In genomic region chr6:72329019-72329418, GRCm38 (mm10) we compare ENCODE assay signal across 27 mouse cellular contexts. TPM values are rescaled to one million over a fixed set of nuclear protein-coding genes. Genes with fewer than 3 reads are reported as not detected.
A peak's percentile ranks its signal among the peaks of the same experiment; 100 is the strongest.
DNase-seq lines count a peak whose midpoint lies in the region; ATAC-seq lines count a peak whose summit lies in the region.
"Had no signal": no experiment of that assay in that cellular context is flagged by ENCODE, and none has a peak within 500 bp of the region (broad histone marks: within the 10 kb centered on the region; RNA-seq: fewer than 3 reads in every experiment).

No protein-coding gene starts in this region.

- WGBS in midbrain, embryonic 11.5 days = 92% methylated on average over 5 of the region's 5 CpGs
- 94% methylated on average over 5 of the region's 5 CpGs for WGBS in midbrain, embryonic 14.5 days
- WGBS in hindbrain, embryonic 10.5 days = 95% methylated on average over 5 of the region's 5 CpGs

- H3K27me3 ChIP-seq in midbrain, embryonic 11.5 days (ENCODE audit: control insufficient read depth, insufficient read depth, low read length) = no peaks in the 10 kb centered on the region
- H3K27me3 ChIP-seq in midbrain, embryonic 14.5 days (ENCODE audit: control insufficient read depth, insufficient read depth, low read length) = no peaks in the 10 kb centered on the region
- no peaks in the 10 kb centered on the region for H3K27me3 ChIP-seq in hindbrain, embryonic 10.5 days (ENCODE audit: insufficient read depth, poor library complexity, severe bottlenecking)
- H3K27me3 ChIP-seq: embryonic facial prominence, embryonic 13.5 days; embryonic facial prominence, embryonic 15.5 days; forebrain, embryonic 12.5 days had no signal

- no peak overlapping the region for H3K4me2 ChIP-seq in midbrain, embryonic 11.5 days
- H3K4me2 ChIP-seq in midbrain, embryonic 14.5 days (ENCODE audit: low read length) = no peak overlapping the region
- H3K4me2 ChIP-seq: embryonic facial prominence, embryonic 13.5 days; embryonic facial prominence, embryonic 15.5 days; forebrain, embryonic 12.5 days had no signal

- no peaks in the 10 kb centered on the region for H3K4me1 ChIP-seq in midbrain, embryonic 11.5 days (ENCODE audit: control insufficient read depth, insufficient read depth, low read length)
- no peaks in the 10 kb centered on the region for H3K4me1 ChIP-seq in midbrain, embryonic 14.5 days (ENCODE audit: control insufficient read depth, insufficient read depth, low read length)
- no peaks in the 10 kb centered on the region for H3K4me1 ChIP-seq in hindbrain, embryonic 10.5 days (replicated peaks)
- H3K4me1 ChIP-seq: embryonic facial prominence, embryonic 13.5 days; embryonic facial prominence, embryonic 15.5 days; forebrain, embryonic 10.5 days; forebrain, embryonic 12.5 days had no signal

- peaks cover 14% of the 10 kb centered on the region; the same call in 1 of the 2 replicates for H3K36me3 ChIP-seq in midbrain, embryonic 11.5 days (ENCODE audit: control insufficient read depth, insufficient read depth, low read length)
- H3K36me3 ChIP-seq in midbrain, embryonic 14.5 days (ENCODE audit: control insufficient read depth, insufficient read depth, low read length) = peaks cover 78% of the 10 kb centered on the region
- H3K36me3 ChIP-seq in hindbrain, embryonic 10.5 days = peaks cover 100% of the 10 kb centered on the region

- no peaks in the 10 kb centered on the region for H3K9me3 ChIP-seq in midbrain, embryonic 11.5 days (ENCODE audit: control insufficient read depth, low read length)
- H3K9me3 ChIP-seq in midbrain, embryonic 14.5 days (ENCODE audit: control insufficient read depth, low read length) = no peaks in the 10 kb centered on the region
- no peaks in the 10 kb centered on the region for H3K9me3 ChIP-seq in hindbrain, embryonic 10.5 days
- H3K9me3 ChIP-seq: embryonic facial prominence, embryonic 13.5 days; embryonic facial prominence, embryonic 15.5 days; forebrain, embryonic 10.5 days; forebrain, embryonic 12.5 days had no signal

- peak; percentile 6 for DNase-seq in midbrain, embryonic 11.5 days (ENCODE audit: low spot score, missing footprints)
- no peak for DNase-seq in midbrain, embryonic 14.5 days
- DNase-seq in hindbrain, embryonic 10.5 days (ENCODE audit: low spot score) = no peak
- DNase-seq in cerebellum, postnatal 10 days = no peak
- DNase-seq: adrenal gland, adult 2 months; adrenal gland, postnatal 10 days; adrenal gland, postnatal 25 days; cerebellum, adult 11 months; cerebellum, adult 18-20 months; cerebellum, adult 8-10 months; cerebellum, adult 9-11 months; cerebellum, postnatal 25 days; embryo, embryonic 11 days had no signal

- H3K27ac ChIP-seq in midbrain, embryonic 11.5 days (ENCODE audit: low read depth, low read length) = no peak overlapping the region
- no peak overlapping the region for H3K27ac ChIP-seq in midbrain, embryonic 14.5 days (replicated peaks; ENCODE audit: low read depth, low read length)
- H3K27ac ChIP-seq in hindbrain, embryonic 10.5 days = no peak overlapping the region
- H3K27ac ChIP-seq: embryonic facial prominence, embryonic 13.5 days; embryonic facial prominence, embryonic 15.5 days; forebrain, embryonic 10.5 days; forebrain, embryonic 12.5 days had no signal

- ATAC-seq in midbrain, embryonic 11.5 days (ENCODE audit: low FRiP score) = no peak
- ATAC-seq in midbrain, embryonic 14.5 days (ENCODE audit: low FRiP score, low TSS enrichment) = no peak
- peak; percentile 82 for ATAC-seq in granulocyte monocyte progenitor cell, adult 5-6 weeks (replicated peaks; ENCODE audit: poor library complexity, severe bottlenecking)
- ATAC-seq in megakaryocyte progenitor cell, adult 5-6 weeks (replicated peaks; ENCODE audit: poor library complexity) = peak; percentile 33
- ATAC-seq: forebrain, embryonic 14.5 days; forebrain, embryonic 16.5 days had no signal

- H3K4me3 ChIP-seq in midbrain, embryonic 11.5 days (ENCODE audit: low read depth, low read length) = no peak overlapping the region
- H3K4me3 ChIP-seq in midbrain, embryonic 14.5 days (replicated peaks; ENCODE audit: low read depth, low read length) = no peak overlapping the region
- no peak overlapping the region for H3K4me3 ChIP-seq in hindbrain, embryonic 10.5 days
- H3K4me3 ChIP-seq: embryonic facial prominence, embryonic 13.5 days; embryonic facial prominence, embryonic 15.5 days; erythroblast, embryonic 14.5 days; forebrain, embryonic 10.5 days; forebrain, embryonic 12.5 days had no signal

- H3K9ac ChIP-seq in midbrain, embryonic 11.5 days (ENCODE audit: low read length) = no peak overlapping the region
- H3K9ac ChIP-seq in midbrain, embryonic 14.5 days (replicated peaks; ENCODE audit: low read length) = no peak overlapping the region
- H3K9ac ChIP-seq: embryonic facial prominence, embryonic 13.5 days; embryonic facial prominence, embryonic 15.5 days; forebrain, embryonic 12.5 days had no signal

RNA-seq across cellular contexts. Expression of gene Usp39, which starts 16.0 kb away (rescaled TPM):
- polyA plus RNA-seq in midbrain, embryonic 11.5 days (2014; fragmentation: Nextera tagmentation; extraction: Ambion mirVana) = 114 and 116 TPM in 2 replicates
- polyA plus RNA-seq in midbrain, embryonic 14.5 days (2014; fragmentation: Nextera tagmentation; extraction: Ambion mirVana) = 47.8 and 60.6 TPM in 2 replicates
- total RNA-seq in granulocyte monocyte progenitor cell, adult 5-6 weeks (2014; fragmentation: Nextera tagmentation) = 37.8 and 71.8 TPM in 2 replicates
- 104 and 123 TPM in 2 replicates for total RNA-seq in granulocyte monocyte progenitor cell, adult 5-6 weeks (2017)
- total RNA-seq in megakaryocyte progenitor cell, adult 5-6 weeks (2015) = 66.8 and 71.3 TPM in 2 replicates
- total RNA-seq in megakaryocyte progenitor cell, adult 5-6 weeks (2017) = 113 and 115 TPM in 2 replicates
- polyA plus RNA-seq in hindbrain, embryonic 10.5 days (2016; fragmentation: Nextera tagmentation; extraction: Ambion mirVana) = 79.7 and 80.3 TPM in 2 replicates

RNA-seq across cellular contexts. Expression of gene 0610030E20Rik, which starts 18.1 kb away (rescaled TPM):
- 15.6 and 16.1 TPM in 2 replicates for polyA plus RNA-seq in midbrain, embryonic 11.5 days (2014; fragmentation: Nextera tagmentation; extraction: Ambion mirVana)
- 14.6 and 16.0 TPM in 2 replicates for polyA plus RNA-seq in midbrain, embryonic 14.5 days (2014; fragmentation: Nextera tagmentation; extraction: Ambion mirVana)
- 24.9 and 34.0 TPM in 2 replicates for total RNA-seq in granulocyte monocyte progenitor cell, adult 5-6 weeks (2014; fragmentation: Nextera tagmentation)
- 17.2 and 17.6 TPM in 2 replicates for total RNA-seq in granulocyte monocyte progenitor cell, adult 5-6 weeks (2017)
- total RNA-seq in megakaryocyte progenitor cell, adult 5-6 weeks (2015) = 30.3 and 31.9 TPM in 2 replicates
- 23.0 and 24.7 TPM in 2 replicates for total RNA-seq in megakaryocyte progenitor cell, adult 5-6 weeks (2017)
- 25.5 and 27.8 TPM in 2 replicates for polyA plus RNA-seq in hindbrain, embryonic 10.5 days (2016; fragmentation: Nextera tagmentation; extraction: Ambion mirVana)

RNA-seq across cellular contexts. Expression of gene Sftpb, which starts 24.6 kb away (rescaled TPM):
- not detected in 2 replicates for polyA plus RNA-seq in midbrain, embryonic 11.5 days (2014; fragmentation: Nextera tagmentation; extraction: Ambion mirVana)
- polyA plus RNA-seq in midbrain, embryonic 14.5 days (2014; fragmentation: Nextera tagmentation; extraction: Ambion mirVana) = not detected in 2 replicates
- not detected in 2 replicates for total RNA-seq in granulocyte monocyte progenitor cell, adult 5-6 weeks (2014; fragmentation: Nextera tagmentation)
- total RNA-seq in granulocyte monocyte progenitor cell, adult 5-6 weeks (2017) = not detected in 2 replicates
- total RNA-seq in megakaryocyte progenitor cell, adult 5-6 weeks (2015) = not detected in 2 replicates
- not detected in 2 replicates for total RNA-seq in megakaryocyte progenitor cell, adult 5-6 weeks (2017)
- not detected in 2 replicates for polyA plus RNA-seq in hindbrain, embryonic 10.5 days (2016; fragmentation: Nextera tagmentation; extraction: Ambion mirVana)
- total RNA-seq: adrenal gland, adult 2 months; adrenal gland, postnatal 25 days; adrenal gland, postnatal 4 days; ES-E14; MEL had no signal
- polyA plus RNA-seq: C2C12; embryonic facial prominence, embryonic 11.5 days; embryonic facial prominence, embryonic 15.5 days; erythroblast, embryonic 14.5 days; forebrain, embryonic 10.5 days; forebrain, embryonic 12.5 days; forebrain, embryonic 14.5 days had no signal

RNA-seq across cellular contexts. Expression of gene Tmem150a, which starts 26.2 kb away (rescaled TPM):
- 6.2 and 6.5 TPM in 2 replicates for polyA plus RNA-seq in midbrain, embryonic 11.5 days (2014; fragmentation: Nextera tagmentation; extraction: Ambion mirVana)
- 9.8 and 17.1 TPM in 2 replicates for polyA plus RNA-seq in midbrain, embryonic 14.5 days (2014; fragmentation: Nextera tagmentation; extraction: Ambion mirVana)
- total RNA-seq in granulocyte monocyte progenitor cell, adult 5-6 weeks (2014; fragmentation: Nextera tagmentation) = 0.73 and 7.4 TPM in 2 replicates
- 0.09 TPM in 1 of 2 replicates, not detected in the other for total RNA-seq in granulocyte monocyte progenitor cell, adult 5-6 weeks (2017)
- 1.1 and 1.2 TPM in 2 replicates for total RNA-seq in megakaryocyte progenitor cell, adult 5-6 weeks (2015)
- total RNA-seq in megakaryocyte progenitor cell, adult 5-6 weeks (2017) = 0.33 TPM in 1 of 2 replicates, not detected in the other
- polyA plus RNA-seq in hindbrain, embryonic 10.5 days (2016; fragmentation: Nextera tagmentation; extraction: Ambion mirVana) = 5.7 and 7.0 TPM in 2 replicates

RNA-seq across cellular contexts. Expression of gene Rnf181, which starts 37.7 kb away (rescaled TPM):
- polyA plus RNA-seq in midbrain, embryonic 11.5 days (2014; fragmentation: Nextera tagmentation; extraction: Ambion mirVana) = 102 TPM in 2 replicates
- 116 and 122 TPM in 2 replicates for polyA plus RNA-seq in midbrain, embryonic 14.5 days (2014; fragmentation: Nextera tagmentation; extraction: Ambion mirVana)
- 81.5 and 83.1 TPM in 2 replicates for total RNA-seq in granulocyte monocyte progenitor cell, adult 5-6 weeks (2014; fragmentation: Nextera tagmentation)
- 48.6 and 54.3 TPM in 2 replicates for total RNA-seq in granulocyte monocyte progenitor cell, adult 5-6 weeks (2017)
- 65.5 and 87.8 TPM in 2 replicates for total RNA-seq in megakaryocyte progenitor cell, adult 5-6 weeks (2015)
- 51.4 and 53.7 TPM in 2 replicates for total RNA-seq in megakaryocyte progenitor cell, adult 5-6 weeks (2017)
- 110 and 114 TPM in 2 replicates for polyA plus RNA-seq in hindbrain, embryonic 10.5 days (2016; fragmentation: Nextera tagmentation; extraction: Ambion mirVana)

Comparison
In these comparisons a context has a peak if more than half of its experiments do, and no peak if none do; other contexts are left out.
1. ATAC-seq: peak in granulocyte monocyte progenitor cell, adult 5-6 weeks (single experiment) and megakaryocyte progenitor cell, adult 5-6 weeks (single experiment); none in midbrain, embryonic 11.5 days (single experiment) and midbrain, embryonic 14.5 days (single experiment).